Mouse (Mus musculus): ENCODE results near the gene Dnali1.

- TF ChIP-seq CTCF (IDR thresholded peaks at IDR 0.05; ENCODE audit: low read depth, low read length) (no peak), TAL1 (conservative IDR thresholded peaks at IDR 0.05; ENCODE audit: low read depth, low read length) (no peak)
These were observed 57.3 kb downstream of the Dnali1 start for GRCm38 (mm10) chr4:125008220-125008619.
